Comparison of ENCODE assay signal across 8 mouse cellular contexts in the genomic region with DNA sequence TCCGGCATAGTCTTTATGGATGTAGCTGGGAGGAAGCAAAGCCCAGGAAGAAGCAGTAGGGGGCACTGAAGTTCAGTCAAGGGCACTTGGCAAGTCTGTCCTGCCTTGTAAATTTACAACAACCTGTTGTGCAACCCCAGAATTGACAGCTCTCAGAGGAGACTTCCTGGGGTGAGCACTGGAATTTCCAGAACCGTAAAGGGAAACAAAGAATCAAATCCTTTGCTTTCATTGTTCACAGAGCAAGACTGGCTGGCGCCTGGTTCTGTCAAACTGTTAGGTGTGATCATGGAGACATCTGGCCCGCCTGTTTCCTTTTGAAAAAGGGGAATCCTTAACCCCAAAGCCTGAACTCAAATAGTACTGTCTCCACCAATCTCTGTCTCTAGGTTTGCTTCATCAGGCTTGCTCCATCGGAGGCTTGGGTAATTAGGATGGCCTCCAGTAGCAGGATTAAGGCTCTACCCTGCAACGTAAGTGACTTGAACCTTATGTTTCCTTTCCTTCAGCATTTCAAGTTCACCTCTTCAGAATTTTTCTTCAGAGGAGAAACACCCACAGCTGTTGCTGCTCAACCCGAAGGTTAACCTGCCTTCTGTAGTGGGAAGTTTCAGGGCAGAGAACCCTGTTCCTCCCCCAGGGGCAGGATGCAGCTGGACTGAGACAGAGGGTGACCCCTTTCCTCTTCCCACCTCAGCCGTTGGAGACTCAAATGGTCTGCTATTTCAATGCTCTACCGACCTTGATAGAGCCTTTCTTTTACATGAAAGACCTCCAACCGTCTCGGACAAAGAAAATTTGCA. TPM values are rescaled to one million over a fixed set of nuclear protein-coding genes. Genes with fewer than 3 reads are reported as not detected.
A peak's percentile ranks its signal among the peaks of the same experiment; 100 is the strongest.
DNase-seq lines count a peak whose midpoint lies in the region; ATAC-seq and TF ChIP-seq lines count a peak whose summit lies in the region.

No protein-coding gene starts in this region.

- TF ChIP-seq CTCF in midbrain, postnatal 0 days (IDR thresholded peaks at IDR 0.05): peak; percentile 34
- TF ChIP-seq CTCF in small intestine, adult 2 months (IDR thresholded peaks at IDR 0.05; ENCODE audit: extremely low read depth, insufficient read length, insufficient replicate concordance, low read depth, low read length): peak; percentile 61; the same call in 1 of the 2 replicates

- 32% methylated on average over 11 of the region's 11 CpGs for WGBS in midbrain, postnatal 0 days
- WGBS in midbrain, embryonic 15.5 days: 34% methylated on average over 11 of the region's 11 CpGs
- 31% methylated on average over 11 of the region's 11 CpGs for WGBS in limb, embryonic 15.5 days
- 11% methylated on average over 11 of the region's 11 CpGs for WGBS in small intestine, adult 2 months

- no peak overlapping the region for H3K4me2 ChIP-seq in midbrain, postnatal 0 days (ENCODE audit: low read depth, low read length, poor library complexity, severe bottlenecking)
- no peak overlapping the region for H3K4me2 ChIP-seq in midbrain, embryonic 15.5 days
- no peak overlapping the region for H3K4me2 ChIP-seq in limb, embryonic 15.5 days

- ATAC-seq in midbrain, postnatal 0 days (ENCODE audit: low FRiP score): no peak
- ATAC-seq in midbrain, embryonic 15.5 days (replicated peaks): no peak
- no peak for ATAC-seq in limb, embryonic 15.5 days (ENCODE audit: insufficient number of reproducible peaks, low FRiP score, low TSS enrichment, low read depth)

- no peak for TF ChIP-seq POLR2A in small intestine, adult 2 months (IDR thresholded peaks at IDR 0.05; ENCODE audit: low read depth, low read length)

- no peaks in the 10 kb centered on the region for H3K27me3 ChIP-seq in midbrain, postnatal 0 days (ENCODE audit: insufficient read depth, low read length)
- no peaks in the 10 kb centered on the region for H3K27me3 ChIP-seq in midbrain, embryonic 15.5 days (replicated peaks)
- H3K27me3 ChIP-seq in limb, embryonic 15.5 days: no peaks in the 10 kb centered on the region
- H3K27me3 ChIP-seq in small intestine, adult 2 months (ENCODE audit: control insufficient read depth, insufficient read depth, low read length): no peaks in the 10 kb centered on the region

- no peak overlapping the region; the same call in 1 of the 2 replicates for H3K27ac ChIP-seq in midbrain, postnatal 0 days (ENCODE audit: low read depth, low read length)
- no peak overlapping the region for H3K27ac ChIP-seq in midbrain, embryonic 15.5 days
- peak overlapping the region; percentile 18; the same call in 1 of the 2 replicates for H3K27ac ChIP-seq in limb, embryonic 15.5 days
- peak overlapping the region; percentile 77 for H3K27ac ChIP-seq in small intestine, adult 2 months (ENCODE audit: insufficient read depth, low read depth, low read length)

- H3K36me3 ChIP-seq in midbrain, postnatal 0 days (ENCODE audit: insufficient read depth, low read length): no peaks in the 10 kb centered on the region
- no peaks in the 10 kb centered on the region for H3K36me3 ChIP-seq in midbrain, embryonic 15.5 days (replicated peaks)
- H3K36me3 ChIP-seq in limb, embryonic 15.5 days: no peaks in the 10 kb centered on the region
- H3K36me3 ChIP-seq in small intestine, adult 2 months (ENCODE audit: control insufficient read depth, insufficient read depth, low read length): no peaks in the 10 kb centered on the region

- DNase-seq in midbrain, postnatal 0 days (ENCODE audit: low spot score): peak; percentile 17
- DNase-seq in adrenal gland, postnatal 25 days: peak; percentile 26
- peak; percentile 67 to 68 for DNase-seq in heart, postnatal 10 days
- DNase-seq in right cerebral cortex, adult 2 months (ENCODE audit: low spot score in 2 of 2): no peak
- no peak for DNase-seq in c-Kit-positive CD71-positive TER-119-positive erythroid progenitor cells, embryonic 14.5 days (ENCODE audit: low spot score)

- H3K9me3 ChIP-seq in midbrain, postnatal 0 days (ENCODE audit: low read length): no peaks in the 10 kb centered on the region
- no peaks in the 10 kb centered on the region for H3K9me3 ChIP-seq in midbrain, embryonic 15.5 days
- H3K9me3 ChIP-seq in limb, embryonic 15.5 days: no peaks in the 10 kb centered on the region

- H3K4me1 ChIP-seq in midbrain, postnatal 0 days (ENCODE audit: insufficient read depth, low read length): no peaks in the 10 kb centered on the region
- no peaks in the 10 kb centered on the region for H3K4me1 ChIP-seq in midbrain, embryonic 15.5 days
- H3K4me1 ChIP-seq in limb, embryonic 15.5 days: peaks cover 5% of the 10 kb centered on the region; the same call in 1 of the 2 replicates
- H3K4me1 ChIP-seq in small intestine, adult 2 months (ENCODE audit: control insufficient read depth, insufficient read depth, insufficient read length, low read length): peaks cover 6% of the 10 kb centered on the region; the same call in 1 of the 2 replicates

- no peak overlapping the region for H3K9ac ChIP-seq in midbrain, postnatal 0 days (replicated peaks; ENCODE audit: low read length, poor library complexity, severe bottlenecking)
- H3K9ac ChIP-seq in midbrain, embryonic 15.5 days: no peak overlapping the region
- no peak overlapping the region for H3K9ac ChIP-seq in limb, embryonic 15.5 days

- intact Hi-C loops in heart, postnatal 10 days (cut with DNase I): loop anchor here (5.0 kb wide), 2 partner anchors 52 to 67 kb away; no protein-coding TSS in a partner anchor

- H3K4me3 ChIP-seq in midbrain, postnatal 0 days (ENCODE audit: low read depth, low read length): no peak overlapping the region
- H3K4me3 ChIP-seq in midbrain, embryonic 15.5 days: no peak overlapping the region
- H3K4me3 ChIP-seq in limb, embryonic 15.5 days: no peak overlapping the region
- H3K4me3 ChIP-seq in small intestine, adult 2 months (ENCODE audit: low read depth, low read length): no peak overlapping the region

RNA-seq across cellular contexts. Expression of a gene that starts 46.5 kb away (rescaled TPM):
- total RNA-seq in midbrain, postnatal 0 days (2014; rRNA removed): 0.47 and 3.3 TPM in 2 replicates
- polyA plus RNA-seq in midbrain, postnatal 0 days (2015; fragmentation: Nextera tagmentation; extraction: Ambion mirVana): 0.27 and 0.33 TPM in 2 replicates
- polyA plus RNA-seq in midbrain, embryonic 15.5 days (2015; fragmentation: Nextera tagmentation; extraction: Ambion mirVana): 0.17 and 0.19 TPM in 2 replicates
- total RNA-seq in adrenal gland, postnatal 25 days (2021): 10.8 and 11.3 TPM in 2 replicates
- 10 to 100 TPM; 10.6 to 19.0 TPM for total RNA-seq in heart, postnatal 10 days (2021)
- 0.10 and 0.15 TPM in 2 replicates for polyA plus RNA-seq in limb, embryonic 15.5 days (2015; fragmentation: Nextera tagmentation; extraction: Ambion mirVana)
- 3.5 and 10.0 TPM in 2 replicates for polyA plus RNA-seq in small intestine, adult 2 months (2012; rRNA removed)

Comparison
In these comparisons a context has a peak if more than half of its experiments do, and no peak if none do; other contexts are left out.
1. DNase-seq: peak in midbrain, postnatal 0 days (single experiment), adrenal gland, postnatal 25 days (single experiment) and heart, postnatal 10 days (2 of 2); none in right cerebral cortex, adult 2 months (0 of 2) and c-Kit-positive CD71-positive TER-119-positive erythroid progenitor cells, embryonic 14.5 days (single experiment).
2. H3K27ac ChIP-seq: peak in limb, embryonic 15.5 days (single experiment) and small intestine, adult 2 months (single experiment); none in midbrain, postnatal 0 days (single experiment) and midbrain, embryonic 15.5 days (single experiment).